In the genomic region with DNA sequence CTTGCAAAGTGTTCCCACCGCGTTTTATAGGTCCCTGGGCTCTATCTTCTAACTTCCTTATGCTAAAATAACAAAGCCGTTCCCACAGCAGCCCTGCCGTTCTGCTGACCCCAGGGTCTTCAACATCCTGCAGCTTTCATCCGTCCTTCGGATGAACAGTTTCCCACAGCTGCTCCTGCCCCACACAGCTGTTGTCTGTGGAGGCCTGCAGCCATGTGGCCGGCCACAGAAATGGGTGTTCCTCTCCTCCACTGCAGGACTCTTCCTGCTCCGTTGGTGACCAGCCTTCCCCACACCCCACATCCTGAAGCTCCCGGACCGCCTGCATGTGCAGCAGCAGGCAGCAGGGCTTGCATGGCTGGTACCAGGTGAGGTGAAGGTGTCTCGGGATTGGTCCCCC, we compare ENCODE assay signal across 10 mouse cellular contexts. TPM values are rescaled to one million over a fixed set of nuclear protein-coding genes. Genes with fewer than 3 reads are reported as not detected.
DNase-seq lines count a peak whose midpoint lies in the region; ATAC-seq lines count a peak whose summit lies in the region.
"Had no signal": no experiment of that assay in that cellular context is flagged by ENCODE, and none has a peak within 500 bp of the region (broad histone marks: within the 10 kb centered on the region; RNA-seq: fewer than 3 reads in every experiment).

No protein-coding gene starts in this region.

- H3K4me2 ChIP-seq in kidney, embryonic 15.5 days, result 0 out of 2 replicates have a peak overlapping the region, but pooled peaks have one; percentile 14
- H3K4me2 ChIP-seq in intestine, embryonic 16.5 days (ENCODE audit: low read depth, low read length), result no peak overlapping the region
- H3K4me2 ChIP-seq: embryonic facial prominence, embryonic 12.5 days had no signal

- H3K4me1 ChIP-seq in kidney, embryonic 15.5 days, result peaks cover 56% of the 10 kb centered on the region
- H3K4me1 ChIP-seq in intestine, embryonic 16.5 days (ENCODE audit: control insufficient read depth, insufficient read depth, low read length), result peaks cover 22% of the 10 kb centered on the region

- 13% methylated on average over 11 of the region's 11 CpGs for WGBS in kidney, embryonic 15.5 days
- 33% methylated on average over 11 of the region's 11 CpGs for WGBS in intestine, embryonic 16.5 days

- H3K27ac ChIP-seq in kidney, embryonic 15.5 days, result peak overlapping the region; percentile 89
- peak overlapping the region; percentile 79 for H3K27ac ChIP-seq in intestine, embryonic 16.5 days (ENCODE audit: low read length)
- H3K27ac ChIP-seq: embryonic facial prominence, embryonic 12.5 days; gastrocnemius, adult 2 months had no signal

- intact Hi-C loops in left cerebral cortex, postnatal 36 days (cut with DNase I), result no loop called here

- H3K9ac ChIP-seq in kidney, embryonic 15.5 days, result no peak overlapping the region
- 0 out of 2 replicates have a peak overlapping the region, but pooled peaks have one; percentile 27 for H3K9ac ChIP-seq in intestine, embryonic 16.5 days (ENCODE audit: low read depth, low read length)
- H3K9ac ChIP-seq: embryonic facial prominence, embryonic 12.5 days had no signal

- H3K36me3 ChIP-seq in kidney, embryonic 15.5 days, result no peaks in the 10 kb centered on the region
- H3K36me3 ChIP-seq in intestine, embryonic 16.5 days (ENCODE audit: control insufficient read depth, insufficient read depth, low read length), result no peaks in the 10 kb centered on the region
- H3K36me3 ChIP-seq: embryonic facial prominence, embryonic 12.5 days had no signal

- peak; percentile 44; the same call in 1 of the 2 replicates for ATAC-seq in kidney, embryonic 15.5 days (replicated peaks; ENCODE audit: low FRiP score)
- ATAC-seq in intestine, embryonic 16.5 days, result peak; percentile 66
- peak; percentile 54 for ATAC-seq in megakaryocyte progenitor cell, adult 5-6 weeks (replicated peaks; ENCODE audit: poor library complexity)

- H3K4me3 ChIP-seq in kidney, embryonic 15.5 days (replicated peaks), result no peak overlapping the region
- no peak overlapping the region for H3K4me3 ChIP-seq in intestine, embryonic 16.5 days (ENCODE audit: low read length)
- H3K4me3 ChIP-seq: embryonic facial prominence, embryonic 12.5 days; gastrocnemius, adult 2 months had no signal

- no peaks in the 10 kb centered on the region for H3K9me3 ChIP-seq in kidney, embryonic 15.5 days (replicated peaks)
- H3K9me3 ChIP-seq in intestine, embryonic 16.5 days (ENCODE audit: control insufficient read depth, low read length), result no peaks in the 10 kb centered on the region
- H3K9me3 ChIP-seq: embryonic facial prominence, embryonic 12.5 days had no signal

- peak; percentile 28 for DNase-seq in embryo, embryonic 10 days (ENCODE audit: low spot score)
- no peak for DNase-seq in embryo, embryonic 9.5 days (ENCODE audit: extremely low spot score)
- no peak for DNase-seq in kidney, adult 8-10 months
- DNase-seq in cerebellum, postnatal 36 days, result no peak
- no peak for DNase-seq in left cerebral cortex, postnatal 36 days (ENCODE audit: low spot score in 2 of 2)
- DNase-seq: gastrocnemius, adult 2 months had no signal

- no peaks in the 10 kb centered on the region for H3K27me3 ChIP-seq in kidney, embryonic 15.5 days
- H3K27me3 ChIP-seq in intestine, embryonic 16.5 days (replicated peaks; ENCODE audit: control insufficient read depth, insufficient read depth, low read length), result no peaks in the 10 kb centered on the region
- H3K27me3 ChIP-seq: embryonic facial prominence, embryonic 12.5 days had no signal

RNA-seq across cellular contexts. Expression of gene Phc2, which starts 17.3 kb away (rescaled TPM):
- polyA plus RNA-seq in kidney, embryonic 15.5 days (2015; fragmentation: Nextera tagmentation; extraction: Ambion mirVana), result 40.3 and 45.5 TPM in 2 replicates
- 9.9 and 10.3 TPM in 2 replicates for polyA plus RNA-seq in intestine, embryonic 16.5 days (2015; fragmentation: Nextera tagmentation; extraction: Ambion mirVana)
- 28.0 and 35.0 TPM in 2 replicates for total RNA-seq in megakaryocyte progenitor cell, adult 5-6 weeks (2015)
- total RNA-seq in megakaryocyte progenitor cell, adult 5-6 weeks (2017), result 13.9 and 21.2 TPM in 2 replicates
- 10 to 100 TPM; 88.2 to 92.3 TPM for total RNA-seq in left cerebral cortex, postnatal 36 days (2021)

RNA-seq across cellular contexts. Expression of gene Tlr12, which starts 18.8 kb away (rescaled TPM):
- 2.6 and 2.9 TPM in 2 replicates for polyA plus RNA-seq in kidney, embryonic 15.5 days (2015; fragmentation: Nextera tagmentation; extraction: Ambion mirVana)
- polyA plus RNA-seq in intestine, embryonic 16.5 days (2015; fragmentation: Nextera tagmentation; extraction: Ambion mirVana), result 2.2 and 2.5 TPM in 2 replicates
- 0.15 and 0.49 TPM in 2 replicates for total RNA-seq in megakaryocyte progenitor cell, adult 5-6 weeks (2015)
- total RNA-seq in megakaryocyte progenitor cell, adult 5-6 weeks (2017), result 0.27 and 1.2 TPM in 2 replicates
- under 1 TPM; 0.41 to 0.74 TPM for total RNA-seq in left cerebral cortex, postnatal 36 days (2021)
- total RNA-seq: gastrocnemius, adult 2 months had no signal

RNA-seq across cellular contexts. Expression of gene Zscan20, which starts 27.4 kb away (rescaled TPM):
- polyA plus RNA-seq in kidney, embryonic 15.5 days (2015; fragmentation: Nextera tagmentation; extraction: Ambion mirVana), result 5.7 and 6.0 TPM in 2 replicates
- polyA plus RNA-seq in intestine, embryonic 16.5 days (2015; fragmentation: Nextera tagmentation; extraction: Ambion mirVana), result 2.3 and 2.8 TPM in 2 replicates
- total RNA-seq in megakaryocyte progenitor cell, adult 5-6 weeks (2015), result 1.8 and 2.2 TPM in 2 replicates
- 3.2 and 4.9 TPM in 2 replicates for total RNA-seq in megakaryocyte progenitor cell, adult 5-6 weeks (2017)
- total RNA-seq in left cerebral cortex, postnatal 36 days (2021), result 1 to 10 TPM; 5.8 to 9.0 TPM
